Mouse (Mus musculus) MEL (cell line): Measurements from ENCODE around the gene Ppp1r15b. TPM values are rescaled to one million over a fixed set of nuclear protein-coding genes. Genes with fewer than 3 reads are reported as not detected.

ENCODE experiments used
- DNase-seq: peaks from one replicate; pipeline ENCODE4 v3.0.0; 2011; ENCODE audit warnings: low read depth, low spot score
- H3K27ac ChIP-seq: 2 replicates; pipeline ENCODE4 v1.5.1; 2012; ENCODE audit warnings: low read depth, mild to moderate bottlenecking, control low read depth, low read length, moderate library complexity; ENCODE audit not compliant: control insufficient read depth
- H3K27me3 ChIP-seq, 2 experiments: fragments of 150-350 bp in 1 of 2; sonication (generic) in 1 of 2; 2 replicates each; pipeline ENCODE4 v1.6.1; 2012; ENCODE audit warnings: low read length in 2 of 2, mild to moderate bottlenecking in 2 of 2, improper control_type of control experiment in 1 of 2, moderate library complexity in 1 of 2; ENCODE audit not compliant: insufficient read depth in 2 of 2, control insufficient read depth in 1 of 2
- H3K36me3 ChIP-seq, 2 experiments: 2 replicates each; pipeline ENCODE4 v1.6.1; 2012 to 2014; ENCODE audit warnings: low read length in 2 of 2, improper control_type of control experiment in 1 of 2, inconsistent platforms in 1 of 2, mild to moderate bottlenecking in 1 of 2; ENCODE audit not compliant: insufficient read depth in 2 of 2, control insufficient read depth in 1 of 2
- H3K4me1 ChIP-seq, 2 experiments: fragments of 150-350 bp in 1 of 2; sonication (generic) in 1 of 2; 2 replicates each; pipeline ENCODE4 v1.6.1; 2012; ENCODE audit warnings: low read length in 2 of 2, improper control_type of control experiment in 1 of 2, mild to moderate bottlenecking in 1 of 2; ENCODE audit not compliant: insufficient read depth in 2 of 2, control insufficient read depth in 1 of 2
- H3K4me3 ChIP-seq, 2 experiments: fragments of 150-350 bp in 1 of 2; sonication (generic) in 1 of 2; 2 replicates each; pipeline ENCODE4 v1.5.1; 2012; ENCODE audit warnings: low read depth in 2 of 2, low read length in 2 of 2, mild to moderate bottlenecking in 2 of 2, moderate library complexity in 2 of 2, control low read depth in 1 of 2, improper control_type of control experiment in 1 of 2; ENCODE audit not compliant: control insufficient read depth in 1 of 2, insufficient read depth in 1 of 2
- H3K79me2 ChIP-seq: 2 replicates; pipeline ENCODE4 v1.6.1; 2012; ENCODE audit warnings: mild to moderate bottlenecking, low read length, moderate library complexity; ENCODE audit not compliant: control insufficient read depth, poor library complexity, insufficient read depth
- H3K9ac ChIP-seq: 2 replicates; pipeline ENCODE4 v1.6.1; 2012; ENCODE audit warnings: low read depth, mild to moderate bottlenecking, control low read depth, low read length, moderate library complexity; ENCODE audit not compliant: control insufficient read depth, poor library complexity, severe bottlenecking
- H3K9me3 ChIP-seq: fragments of 150-350 bp; sonication (generic); replicated peaks from 2 replicates; pipeline ENCODE4 v1.6.1; 2012; ENCODE audit warnings: mild to moderate bottlenecking, low read length, improper control_type of control experiment, moderate library complexity; ENCODE audit not compliant: insufficient read depth
- BHLHE40 ChIP-seq: IDR thresholded peaks from 2 replicates; pipeline ENCODE4 v1.6.1; 2012; ENCODE audit warnings: low read depth, mild to moderate bottlenecking, inconsistent platforms, low read length, improper control_type of control experiment, borderline replicate concordance
- CHD2 ChIP-seq: IDR thresholded peaks from 2 replicates; pipeline ENCODE4 v1.6.1; 2011; ENCODE audit warnings: low read length, improper control_type of control experiment
- CTCF ChIP-seq, 3 experiments: IDR thresholded peaks in 2 of 3; conservative IDR thresholded peaks in 1 of 3; 2 replicates each; pipeline ENCODE4 v1.5.1; 2011 to 2012; ENCODE audit warnings: low read length in 3 of 3, low read depth in 2 of 3, mild to moderate bottlenecking in 2 of 3, improper control_type of control experiment in 1 of 3, inconsistent platforms in 1 of 3, mixed read lengths in 1 of 3, moderate library complexity in 1 of 3; ENCODE audit not compliant: control insufficient read depth in 1 of 3, insufficient read depth in 1 of 3, poor library complexity in 1 of 3, severe bottlenecking in 1 of 3
- GABPA ChIP-seq: IDR thresholded peaks from 2 replicates; pipeline ENCODE4 v1.6.1; 2012; ENCODE audit warnings: low read depth, mild to moderate bottlenecking, inconsistent platforms, low read length, improper control_type of control experiment, moderate library complexity
- MAFK ChIP-seq: IDR thresholded peaks from 2 replicates; pipeline ENCODE4 v1.6.1; 2011; ENCODE audit warnings: low read depth, mild to moderate bottlenecking, low read length, improper control_type of control experiment, borderline replicate concordance
- MAX ChIP-seq: IDR thresholded peaks from 2 replicates; pipeline ENCODE4 v1.6.1; 2011; ENCODE audit warnings: low read length, improper control_type of control experiment
- MEF2A ChIP-seq: IDR thresholded peaks from 2 replicates; pipeline ENCODE4 v1.6.1; 2014; ENCODE audit warnings: low read depth, mild to moderate bottlenecking, inconsistent platforms, low read length, improper control_type of control experiment; ENCODE audit not compliant: poor library complexity, insufficient replicate concordance, severe bottlenecking; ENCODE audit errors: extremely low read depth
- MXI1 ChIP-seq: IDR thresholded peaks from 2 replicates; pipeline ENCODE4 v1.6.1; 2011; ENCODE audit warnings: mild to moderate bottlenecking, low read depth, low read length, improper control_type of control experiment
- MYB ChIP-seq: IDR thresholded peaks from 2 replicates; pipeline ENCODE4 v1.6.1; 2011; ENCODE audit warnings: mild to moderate bottlenecking, low read depth, low read length, improper control_type of control experiment
- POLR2AphosphoS2 ChIP-seq: IDR thresholded peaks from 2 replicates; pipeline ENCODE4 v1.6.1; 2011; ENCODE audit warnings: low read length, improper control_type of control experiment
- RAD21 ChIP-seq: IDR thresholded peaks from 2 replicates; pipeline ENCODE4 v1.6.1; 2011; ENCODE audit warnings: mild to moderate bottlenecking, low read depth, low read length, improper control_type of control experiment
- RCOR1 ChIP-seq: IDR thresholded peaks from 2 replicates; pipeline ENCODE4 v1.6.1; 2012; ENCODE audit warnings: low read depth, mild to moderate bottlenecking, inconsistent platforms, low read length, improper control_type of control experiment
- SIN3A ChIP-seq: IDR thresholded peaks from 2 replicates; pipeline ENCODE4 v1.6.1; 2012; ENCODE audit warnings: low read length, improper control_type of control experiment, inconsistent platforms
- SMC3 ChIP-seq: IDR thresholded peaks from 2 replicates; pipeline ENCODE4 v1.6.1; 2011; ENCODE audit warnings: low read depth, low read length, improper control_type of control experiment
- TAL1 ChIP-seq: IDR thresholded peaks from 2 replicates; pipeline ENCODE4 v1.6.1; 2012; ENCODE audit warnings: mild to moderate bottlenecking, inconsistent platforms, low read length, moderate library complexity, mixed read lengths
- TCF12 ChIP-seq: IDR thresholded peaks from 2 replicates; pipeline ENCODE4 v1.6.1; 2014; ENCODE audit warnings: low read depth, mild to moderate bottlenecking, inconsistent platforms, low read length, improper control_type of control experiment, moderate library complexity
- USF2 ChIP-seq, 2 experiments: IDR thresholded peaks; 2 replicates each; pipeline ENCODE4 v1.6.1; 2011 to 2012; ENCODE audit warnings: improper control_type of control experiment in 2 of 2, low read length in 2 of 2, borderline replicate concordance in 1 of 2, inconsistent platforms in 1 of 2, low read depth in 1 of 2, mild to moderate bottlenecking in 1 of 2; ENCODE audit not compliant: insufficient read depth in 1 of 2
- ZC3H11A ChIP-seq: IDR thresholded peaks from 2 replicates; pipeline ENCODE4 v1.6.1; 2012; ENCODE audit warnings: low read depth, mild to moderate bottlenecking, inconsistent platforms, low read length, improper control_type of control experiment
- ZKSCAN1 ChIP-seq: IDR thresholded peaks from 2 replicates; pipeline ENCODE4 v1.6.1; 2012; ENCODE audit warnings: low read depth, mild to moderate bottlenecking, inconsistent platforms, low read length, improper control_type of control experiment, moderate library complexity
- ZNF384 ChIP-seq: IDR thresholded peaks from 2 replicates; pipeline ENCODE4 v1.6.1; 2012; ENCODE audit warnings: low read depth, mild to moderate bottlenecking, inconsistent platforms, low read length, improper control_type of control experiment
- polyA plus RNA-seq, 2 experiments: library from polyadenylated mRNA; stranded (reverse) in 1 of 2; unstranded in 1 of 2; fragments of >175 nt in 1 of 2; fragments of >200 nt in 1 of 2; gene quantifications; 2 replicates each; pipeline versions ENCODE4 v1.2.1 to v1.2.4; 2012; ENCODE audit warnings: low replicate concordance in 2 of 2, low read depth in 1 of 2; ENCODE audit not compliant: insufficient read length in 2 of 2, insufficient read depth in 1 of 2, missing spikeins in 1 of 2
- total RNA-seq: library from RNA; depleted of rRNA; stranded (reverse); fragments of 300-350 nt; gene quantifications from 2 replicates; pipeline ENCODE4 v1.2.3, GENCODE M21; 2012

The Ppp1r15b gene
- total and polyA plus RNA-seq, 3 experiments: 53.1 to 56.3 TPM; not detected in 1

DNA sequence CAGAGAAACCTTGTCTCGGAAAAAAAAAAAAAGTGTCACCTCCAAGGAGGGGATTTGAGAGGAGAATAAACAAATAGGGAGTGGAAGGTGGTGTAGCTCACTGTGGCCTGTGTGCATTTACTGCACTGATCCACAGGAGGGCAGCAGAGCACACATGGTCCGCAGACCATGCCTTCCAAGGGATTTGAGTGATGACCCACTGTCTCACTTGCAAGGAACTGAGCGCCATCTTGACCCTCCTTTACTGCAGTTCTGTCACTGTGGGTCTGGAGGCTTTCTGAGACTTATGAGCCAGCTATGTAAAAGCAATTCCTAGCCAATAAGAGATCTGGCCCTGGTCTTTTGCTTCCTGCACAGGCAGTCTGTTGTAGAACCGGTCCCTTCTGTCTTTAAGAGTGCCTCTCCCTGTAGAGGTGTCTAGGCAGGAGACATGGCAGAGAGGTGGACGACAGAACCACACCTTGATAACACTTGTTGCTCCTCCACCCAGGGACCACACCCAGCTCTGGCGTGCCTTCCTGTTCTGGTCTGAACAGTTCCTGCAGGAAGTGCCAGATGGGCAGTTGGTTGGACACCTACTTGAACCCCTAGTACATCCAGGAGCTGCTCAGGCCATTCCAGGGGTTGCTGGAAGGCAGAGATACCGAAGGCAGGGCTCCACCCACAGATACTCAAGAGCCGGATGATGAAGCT lies 46.7 kb downstream of the Ppp1r15b start:
- Histone ChIP-seq H3K4me1 (no peaks in the 10 kb centered on the region), H3K27ac (no peak overlapping the region), H3K27me3 (no peaks in the 10 kb centered on the region), H3K9me3 (no peaks in the 10 kb centered on the region), H3K36me3 (peaks cover 0 to 4% of the 10 kb centered on the region in 2 experiments; a peak in 1 of 4 replicates), H3K9ac (no peak overlapping the region), H3K4me3 (no peak overlapping the region), H3K79me2 (no peaks in the 10 kb centered on the region)
- peak; percentile 95 for TF ChIP-seq SMC3
- no peak for TF ChIP-seq USF2 (IDR thresholded peaks at IDR 0.05; ENCODE audit: borderline replicate concordance in 1 of 2, insufficient read depth in 1 of 2, low read depth in 1 of 2, low read length in 2 of 2)
- TF ChIP-seq ZC3H11A: peak; percentile 92
- TF ChIP-seq CHD2: no peak
- 0 out of 2 replicates have a peak, but pooled peaks have one; percentile 26 for TF ChIP-seq MXI1
- no peak for TF ChIP-seq MAFK
- TF ChIP-seq MAX: peak; percentile 43; the same call in 1 of the 2 replicates
- peak; percentile 94 for TF ChIP-seq RAD21
- TF ChIP-seq CTCF (IDR thresholded peaks at IDR 0.05 in 2 of 3, conservative IDR thresholded peaks at IDR 0.05 in 1 of 3; ENCODE audit: control insufficient read depth in 1 of 3, insufficient read depth in 1 of 3, low read depth in 2 of 3, low read length in 3 of 3, poor library complexity in 1 of 3, severe bottlenecking in 1 of 3): peak; percentile 90 to 95 (median 94)
- TF ChIP-seq BHLHE40: no peak
- TF ChIP-seq TAL1: no peak
- no peak for TF ChIP-seq GABPA
- TF ChIP-seq POLR2AphosphoS2: no peak
- DNase-seq: peak; percentile 73

DNA sequence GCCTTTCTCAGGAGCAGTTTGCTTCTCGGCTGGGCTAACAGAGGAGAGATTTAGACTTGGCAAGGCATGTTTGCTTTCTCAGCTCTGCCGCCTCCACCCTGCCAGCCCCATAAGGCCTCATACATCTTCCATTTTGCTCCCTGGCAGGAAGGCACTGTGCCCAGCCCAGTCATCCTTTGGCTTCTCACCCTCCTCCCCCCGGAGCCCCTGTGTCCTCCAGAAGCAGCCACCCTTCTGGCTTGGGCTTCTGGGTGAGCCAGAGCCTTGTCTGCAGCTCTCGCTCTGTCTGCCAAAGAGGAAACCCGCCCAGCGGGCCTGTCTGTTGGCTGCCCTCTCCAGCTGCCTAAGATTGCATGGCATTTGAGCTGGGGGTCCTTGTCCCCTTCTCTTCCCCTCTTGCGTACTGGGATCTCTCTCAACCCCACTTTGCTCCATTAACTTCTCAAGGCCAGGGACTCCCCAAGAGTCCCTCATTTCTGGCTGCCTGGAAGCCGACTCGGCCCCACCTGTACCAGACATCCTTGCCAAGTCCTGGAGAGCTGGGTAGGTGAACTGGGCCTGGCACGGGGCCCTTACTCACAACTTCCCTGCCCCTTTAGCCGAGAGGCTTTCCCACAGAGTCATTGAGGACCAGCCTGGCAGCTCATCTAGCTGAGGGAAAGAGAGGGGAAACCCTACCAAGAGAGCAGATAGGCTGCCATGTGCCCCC lies 47.9 kb downstream of the Ppp1r15b start:
- Histone ChIP-seq H3K4me3 (no peak overlapping the region), H3K9ac (no peak overlapping the region), H3K27me3 (no peaks in the 10 kb centered on the region), H3K27ac (no peak overlapping the region), H3K4me1 (no peaks in the 10 kb centered on the region), H3K36me3 (peaks cover 0 to 4% of the 10 kb centered on the region in 2 experiments; a peak in 1 of 4 replicates), H3K79me2 (no peaks in the 10 kb centered on the region), H3K9me3 (no peaks in the 10 kb centered on the region)
- TF ChIP-seq ZNF384 (no peak), MEF2A (no peak), TCF12 (no peak), ZKSCAN1 (no peak), MXI1 (no peak), MAFK (no peak), SIN3A (no peak), MYB (no peak), RCOR1 (no peak), CHD2 (no peak)
- DNase-seq: no peak
